Mouse (Mus musculus) layer of hippocampus, adult 11-12 months (tissue): ENCODE results near the gene Cd5.

Source experiments
- DNase-seq: peaks from one replicate; pipeline ENCODE4 v3.0.0; 2022; ENCODE audit warnings: low spot score

The Cd5 gene

DNA sequence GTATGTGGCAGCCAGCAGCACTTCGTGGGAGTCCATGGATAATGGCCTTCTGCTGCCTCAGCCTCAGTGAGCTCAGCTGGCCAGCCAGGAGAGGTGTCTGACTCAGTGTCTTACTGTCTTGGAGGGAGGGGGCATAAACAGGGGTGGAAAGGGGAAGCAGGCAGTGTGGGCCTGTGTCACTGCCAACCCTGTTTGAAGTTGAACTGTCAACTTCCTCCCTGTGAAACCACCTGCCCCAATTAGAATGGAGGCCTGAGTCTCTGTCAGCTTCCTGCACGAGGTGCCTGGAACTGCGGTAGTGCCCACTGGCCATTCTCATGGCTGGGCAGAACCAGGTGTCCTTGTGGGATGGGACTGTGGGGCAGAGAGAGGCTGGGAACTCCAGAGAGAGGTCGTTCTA lies at the start of gene Cd5:
TSS of gene Cd5 (minus strand) at position 192 of the 400 bp plus-strand sequence.
- DNase-seq: no peak

DNA sequence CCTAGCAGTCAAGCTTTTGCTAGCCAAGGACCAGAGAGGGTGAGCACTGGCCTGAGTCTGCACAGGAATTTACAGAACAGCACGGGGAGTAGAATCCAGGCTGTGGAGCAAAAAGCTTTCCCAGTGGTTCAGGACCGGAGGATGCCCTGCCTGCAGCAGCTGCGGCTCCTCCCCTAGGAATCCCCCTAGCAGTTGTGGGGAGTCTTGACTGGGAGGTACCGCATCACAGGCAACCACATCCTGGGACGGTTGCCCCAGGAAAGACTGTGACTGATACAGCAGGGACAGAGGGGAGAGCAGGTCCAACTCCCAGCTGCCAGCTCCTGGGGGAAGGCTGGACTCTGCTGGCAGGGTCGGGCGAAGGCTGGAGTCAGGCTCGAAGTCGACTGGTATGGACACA lies 49.4 kb upstream of the Cd5 start:
- no peak for DNase-seq

DNA sequence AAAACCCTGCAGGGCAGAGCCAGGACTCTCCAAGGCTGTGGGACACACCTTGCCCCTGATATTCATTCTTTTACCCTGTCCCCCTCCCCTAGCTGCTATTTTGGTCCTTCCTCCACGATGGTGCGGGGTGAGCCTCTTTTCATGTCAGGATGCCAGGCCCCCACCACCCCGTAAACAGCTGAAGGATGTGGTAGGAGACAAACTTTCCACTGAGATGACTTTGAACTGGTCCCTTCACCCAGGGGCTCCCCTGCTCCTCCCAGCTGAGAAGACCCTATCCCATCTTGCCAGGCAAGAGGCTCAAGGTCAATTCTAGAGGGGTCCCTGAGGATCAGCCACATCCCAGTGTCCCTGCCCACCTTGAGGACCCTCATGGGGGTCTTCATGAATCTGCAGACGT lies 48.6 kb upstream of the Cd5 start:
- no peak for DNase-seq

DNA sequence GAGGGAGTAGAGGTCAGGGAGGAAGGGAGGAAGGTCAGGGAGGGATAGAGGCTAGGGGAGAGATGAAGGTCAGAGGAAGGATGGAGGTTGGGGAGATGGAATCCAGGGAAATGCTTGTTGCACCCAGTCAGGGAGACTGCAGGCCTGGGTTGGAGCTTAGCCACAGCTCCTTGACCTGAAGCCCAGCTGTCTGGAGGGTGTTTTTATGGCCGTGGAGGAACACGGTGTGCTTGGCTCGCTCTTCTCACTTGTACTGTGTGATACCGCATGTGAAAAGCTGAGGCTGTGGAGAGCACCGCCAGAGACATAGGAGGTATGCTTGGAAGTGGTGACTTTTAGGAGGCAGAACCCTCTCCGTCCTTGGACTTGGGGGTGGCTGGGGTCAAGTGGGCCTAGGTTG lies 48.0 kb upstream of the Cd5 start:
- no peak for DNase-seq

DNA sequence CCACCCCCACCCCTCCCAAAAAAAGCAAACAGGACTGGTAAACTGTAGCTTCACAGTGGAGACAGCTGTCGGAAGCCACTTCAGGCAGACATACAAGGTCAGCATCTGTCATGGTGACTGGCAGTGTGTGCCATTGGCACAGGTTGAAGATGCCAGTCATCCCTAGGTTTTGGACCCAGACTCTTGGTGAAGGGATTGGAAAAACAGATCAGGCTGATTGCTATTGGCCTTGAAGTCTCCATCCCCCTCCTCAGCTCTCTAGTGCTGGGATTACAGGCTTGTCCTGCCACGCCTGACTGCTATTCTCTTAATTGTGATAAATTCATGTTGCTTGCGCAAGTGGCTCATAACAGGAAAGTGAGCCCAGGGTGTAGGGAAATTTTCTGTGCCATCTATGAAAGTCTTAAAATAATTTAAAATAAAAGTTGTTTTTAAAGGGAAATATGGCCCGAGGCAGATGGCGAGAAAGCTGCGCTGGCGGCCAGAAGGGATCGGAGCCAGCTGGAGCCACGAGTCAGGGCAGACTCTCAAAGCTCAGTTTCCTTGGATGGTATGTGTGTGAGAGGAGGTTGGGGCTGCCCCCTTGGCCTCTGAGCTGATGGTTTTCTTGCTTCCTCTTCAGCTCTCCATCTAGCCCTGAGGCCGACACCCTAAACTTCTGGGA lies 46.1 kb upstream of the Cd5 start:
- peak; percentile 66 for DNase-seq

DNA sequence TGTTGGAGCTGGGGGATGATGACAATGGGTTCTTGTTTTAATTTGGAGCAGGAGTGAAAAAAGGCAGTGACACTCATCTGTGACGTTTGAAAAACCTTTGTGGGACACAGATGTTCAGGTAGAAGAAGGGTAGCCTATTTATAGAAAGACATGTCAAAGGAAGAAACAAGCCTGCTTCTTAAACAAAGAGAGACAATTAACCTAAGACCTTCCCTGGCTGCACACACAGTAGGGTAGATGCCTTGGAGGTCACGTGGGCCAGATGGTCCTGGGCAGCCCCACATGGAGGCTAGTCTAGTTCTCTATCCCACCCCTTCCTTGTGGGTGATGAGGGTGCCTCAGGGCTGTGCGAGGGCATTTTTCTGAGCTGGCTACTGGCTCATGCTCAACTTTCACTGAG lies 45.3 kb upstream of the Cd5 start:
- no peak for DNase-seq

DNA sequence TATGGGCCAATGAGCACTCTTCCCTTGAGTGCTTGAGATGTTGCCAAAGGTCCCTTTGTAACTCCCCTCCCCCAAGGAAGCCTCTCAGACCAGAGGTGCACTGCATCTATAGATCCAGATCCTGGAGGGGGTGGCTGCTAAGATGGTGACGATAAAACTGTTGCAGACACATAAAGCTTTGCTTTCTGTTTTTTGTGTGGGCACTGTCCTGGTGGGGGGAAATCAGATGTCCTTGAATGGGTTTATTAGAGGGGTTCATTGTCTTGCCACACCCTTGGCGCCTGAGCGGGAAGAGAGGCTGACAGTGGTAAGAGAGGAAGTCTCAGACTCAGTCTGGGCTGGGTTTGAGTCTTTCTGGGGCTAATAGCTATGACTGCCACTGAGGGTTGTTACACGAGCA lies 44.4 kb upstream of the Cd5 start:
- no peak for DNase-seq

DNA sequence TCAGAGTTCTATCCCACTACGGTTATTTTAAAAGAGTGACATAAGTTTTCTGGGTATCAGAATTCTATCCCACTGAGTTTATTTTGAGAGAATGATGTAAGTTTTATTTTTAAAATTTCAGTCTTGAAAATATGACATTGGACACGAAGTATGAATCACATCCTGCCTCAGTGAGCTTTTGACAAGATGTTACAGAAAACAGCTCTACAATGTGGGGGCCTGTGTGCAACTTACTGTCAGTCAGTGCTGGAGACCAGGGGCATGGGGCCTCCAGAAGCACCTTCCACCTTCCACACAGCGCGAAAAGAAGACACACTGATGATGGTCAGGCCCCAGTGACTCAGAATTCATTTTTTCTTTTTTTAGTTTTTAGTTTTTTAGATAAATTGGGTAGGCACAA lies 42.8 kb upstream of the Cd5 start:
- DNase-seq: no peak

DNA sequence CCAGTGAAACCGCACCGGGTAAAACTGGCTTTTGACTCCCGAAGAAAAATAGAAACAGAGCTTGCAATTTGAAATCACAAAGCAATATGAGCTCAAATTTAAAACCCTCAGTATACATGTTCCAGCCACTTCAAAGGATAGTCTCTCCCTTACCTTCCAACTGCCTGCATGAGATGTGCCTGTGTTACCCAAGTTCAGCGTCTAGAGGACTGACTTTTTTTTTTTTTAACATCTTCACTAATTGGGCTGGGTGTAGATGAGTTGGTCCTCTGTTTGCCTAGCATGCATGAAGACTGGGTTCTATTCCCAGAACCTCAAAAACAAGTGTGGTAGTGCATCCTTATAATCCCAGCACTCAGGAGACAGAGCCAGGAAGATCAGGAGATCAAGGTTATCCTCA lies 38.1 kb upstream of the Cd5 start:
- DNase-seq: no peak

DNA sequence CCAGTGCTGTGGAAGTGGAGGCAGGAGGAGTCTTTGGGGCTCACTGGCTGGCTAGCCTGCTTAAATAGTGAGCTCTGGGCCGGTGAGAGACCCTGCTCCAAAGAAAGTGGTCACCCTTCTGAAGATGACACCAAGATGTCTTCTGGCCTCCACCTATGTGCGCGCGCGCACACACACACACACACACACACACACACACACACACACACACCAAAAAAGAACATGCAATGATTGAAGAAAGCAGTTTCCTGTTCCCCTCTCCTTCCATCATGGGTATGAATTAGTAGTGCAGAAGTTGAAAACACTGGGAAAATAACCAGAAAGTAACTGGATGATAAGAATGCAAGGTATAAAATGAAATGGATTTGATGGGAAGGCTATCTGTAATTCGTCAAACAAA lies 35.3 kb upstream of the Cd5 start:
- no peak for DNase-seq

DNA sequence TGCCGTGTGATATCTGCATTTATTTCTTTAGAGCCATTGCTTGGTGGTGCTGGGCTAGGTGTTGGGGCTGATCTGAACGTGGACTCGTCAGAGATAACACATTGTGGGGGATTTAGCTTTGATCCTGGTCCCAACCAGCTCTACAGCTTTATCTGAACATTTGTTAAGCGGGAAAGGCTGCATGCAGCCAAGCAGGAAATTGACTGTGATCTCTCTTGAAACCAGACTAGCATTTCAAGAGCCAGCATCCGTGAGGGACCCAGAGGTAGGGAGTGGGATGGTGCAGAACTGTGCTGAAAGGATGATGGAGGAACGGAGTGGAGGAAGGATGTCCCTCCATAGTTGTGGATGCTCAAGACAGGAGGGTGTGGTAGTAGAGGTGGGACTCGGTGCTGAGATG lies 34.6 kb upstream of the Cd5 start:
- DNase-seq: no peak

DNA sequence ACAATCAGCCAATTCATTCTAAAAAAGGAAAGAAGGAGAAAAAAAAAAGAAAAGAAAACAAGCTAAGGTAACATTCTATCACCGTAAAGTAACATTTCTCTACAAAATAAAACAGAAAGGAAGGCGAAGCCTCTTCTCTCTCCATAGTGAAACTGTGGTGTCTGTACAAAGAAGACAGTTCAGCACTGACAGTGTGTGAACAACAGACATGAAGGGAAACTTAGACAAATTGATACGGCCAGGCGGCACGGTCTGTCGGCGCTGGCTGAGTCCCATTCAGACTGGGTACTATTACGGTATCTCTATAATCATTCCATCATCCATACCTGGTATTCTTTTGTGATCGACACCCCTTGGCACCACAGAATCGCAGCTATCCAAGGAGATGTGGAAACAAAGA lies 34.1 kb upstream of the Cd5 start:
- DNase-seq: no peak

DNA sequence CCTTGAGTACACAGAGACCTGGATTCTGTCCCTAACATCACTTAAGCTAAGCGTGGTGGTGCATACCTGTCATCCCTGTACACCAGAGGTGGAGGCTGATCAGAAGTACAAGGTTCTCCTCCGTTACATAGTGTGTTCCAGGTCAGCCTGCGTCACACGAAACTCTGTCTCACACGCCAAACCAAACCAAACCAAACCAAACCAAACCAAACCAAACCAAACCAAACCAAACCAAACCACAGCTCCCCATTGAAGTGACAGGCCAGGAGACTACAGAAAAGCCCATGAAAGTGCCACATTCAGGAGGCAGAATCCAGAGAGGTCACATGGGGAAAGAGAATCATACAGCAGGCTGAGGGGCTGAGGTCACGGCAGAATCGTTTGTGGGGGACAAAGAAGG lies 33.2 kb upstream of the Cd5 start:
- no peak for DNase-seq

DNA sequence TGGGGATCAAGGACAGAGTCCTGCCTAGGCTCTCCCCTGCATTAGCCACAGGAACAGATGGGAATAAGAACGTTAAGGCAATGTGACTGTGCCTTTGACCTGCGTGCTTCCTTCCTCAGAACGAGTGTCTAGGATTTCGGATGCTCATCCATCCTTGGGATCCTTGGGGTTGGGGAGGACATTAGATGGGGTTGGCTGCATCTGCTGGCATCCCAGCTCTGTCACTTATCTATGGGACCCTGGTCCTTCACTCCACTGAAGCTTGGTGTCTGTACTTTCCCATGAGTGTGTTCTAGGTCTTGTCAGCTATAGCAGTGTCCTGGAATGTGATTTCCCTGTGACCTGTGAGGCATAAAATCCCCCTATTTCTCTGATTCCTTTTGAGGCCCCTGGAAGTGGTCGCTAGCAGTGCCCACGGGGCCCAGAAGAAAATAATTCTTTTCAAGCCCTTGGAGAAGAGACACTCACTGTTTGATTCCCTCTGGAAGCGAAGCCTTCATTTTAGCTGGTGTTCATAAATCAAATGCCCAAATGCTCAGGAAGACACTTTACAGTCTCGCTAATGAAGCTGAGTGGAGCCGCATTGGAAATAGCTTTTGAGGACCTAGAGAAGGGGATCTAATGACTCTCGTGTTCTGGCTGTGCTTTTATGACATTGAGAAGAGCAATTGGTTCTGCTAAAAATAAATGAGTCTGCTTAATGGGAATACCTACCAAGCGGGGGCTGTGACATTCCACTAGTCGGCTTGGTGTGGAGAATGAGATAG lies 30.8 kb upstream of the Cd5 start:
- no peak for DNase-seq

DNA sequence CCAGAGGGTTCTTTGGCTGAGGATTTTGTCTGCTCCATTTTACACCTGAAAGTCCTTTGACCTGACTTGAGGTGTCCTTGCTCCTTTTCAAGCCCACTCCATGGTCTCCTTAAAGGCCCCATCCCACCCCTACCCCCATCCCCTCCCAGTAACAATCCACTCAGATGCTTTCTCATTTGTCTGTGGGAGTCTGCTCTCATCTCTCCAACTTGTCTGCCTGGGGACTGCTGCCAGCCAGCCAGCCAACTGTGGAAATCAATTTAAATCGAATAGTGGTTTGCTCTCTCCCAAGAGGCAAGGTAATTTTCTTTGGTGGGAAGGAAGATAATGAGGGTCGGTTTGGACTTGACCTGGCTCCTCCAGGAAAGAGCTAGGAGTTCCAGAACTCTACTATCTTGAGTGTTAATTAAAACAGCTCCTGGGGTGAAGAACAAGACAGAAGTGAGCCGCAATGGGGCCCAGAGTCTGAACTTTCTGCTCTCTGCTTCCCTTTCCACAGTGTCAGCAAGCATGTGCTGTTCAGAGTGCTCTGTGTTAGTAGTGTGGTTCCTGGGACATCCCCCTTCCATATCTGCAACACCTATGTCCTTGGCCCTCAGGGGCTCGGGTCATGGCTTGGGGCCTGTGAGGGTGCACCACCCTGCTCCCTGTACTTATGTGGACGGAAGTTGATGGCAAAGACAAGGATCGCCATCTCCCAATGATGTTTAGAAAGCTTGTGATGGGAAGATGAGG lies 30.1 kb upstream of the Cd5 start:
- DNase-seq: peak; percentile 43

DNA sequence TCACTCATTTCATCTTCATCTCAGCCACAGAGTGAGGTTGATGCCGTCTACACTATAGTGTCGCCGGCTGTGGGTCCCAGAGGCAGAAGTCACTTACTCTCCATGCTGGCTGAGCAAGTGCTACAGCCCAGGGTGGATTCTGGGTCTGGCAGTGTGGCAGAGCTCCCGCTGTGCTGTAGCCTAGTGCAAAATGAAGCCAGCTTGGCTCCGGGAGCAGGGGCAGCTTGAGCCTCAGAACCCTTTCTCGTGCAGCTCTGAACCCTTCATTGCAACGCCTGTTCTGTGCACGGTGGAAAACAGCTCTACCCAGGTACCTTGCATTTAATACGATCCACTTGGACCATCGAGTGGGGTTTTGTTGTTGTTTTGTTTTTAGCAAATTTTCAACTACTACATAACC lies 28.8 kb upstream of the Cd5 start:
- DNase-seq: no peak

DNA sequence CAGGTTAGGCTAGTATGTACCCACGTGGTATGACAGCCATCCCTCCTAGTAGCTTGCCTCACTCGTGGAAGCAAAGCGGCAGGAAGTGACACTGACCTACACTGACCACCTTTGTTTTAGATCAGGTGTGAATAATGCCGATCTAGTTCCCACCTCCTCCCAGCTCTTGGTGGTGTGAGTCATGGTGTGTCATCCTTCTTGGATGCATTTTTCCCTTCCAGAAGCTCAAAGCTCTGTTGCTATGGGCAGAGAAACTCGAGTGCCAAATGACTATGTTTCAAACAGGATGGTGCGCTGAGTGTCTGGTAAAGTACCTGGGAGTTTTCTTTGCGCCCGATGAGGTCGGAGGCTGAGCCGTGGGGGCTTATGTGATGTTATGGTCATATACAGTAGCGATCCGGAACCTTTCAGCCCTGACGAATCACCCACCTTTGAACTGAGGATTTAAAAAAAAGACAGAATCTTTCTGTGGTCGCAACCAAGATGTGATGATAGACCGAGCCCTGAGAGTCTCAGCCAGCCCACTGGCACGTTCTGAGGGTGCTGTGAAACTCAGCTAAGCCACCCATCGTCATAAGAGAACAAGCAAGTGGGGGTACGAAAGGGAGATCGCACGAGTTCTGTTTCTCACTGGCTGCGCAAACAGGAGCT lies 24.7 kb upstream of the Cd5 start:
- DNase-seq: no peak

DNA sequence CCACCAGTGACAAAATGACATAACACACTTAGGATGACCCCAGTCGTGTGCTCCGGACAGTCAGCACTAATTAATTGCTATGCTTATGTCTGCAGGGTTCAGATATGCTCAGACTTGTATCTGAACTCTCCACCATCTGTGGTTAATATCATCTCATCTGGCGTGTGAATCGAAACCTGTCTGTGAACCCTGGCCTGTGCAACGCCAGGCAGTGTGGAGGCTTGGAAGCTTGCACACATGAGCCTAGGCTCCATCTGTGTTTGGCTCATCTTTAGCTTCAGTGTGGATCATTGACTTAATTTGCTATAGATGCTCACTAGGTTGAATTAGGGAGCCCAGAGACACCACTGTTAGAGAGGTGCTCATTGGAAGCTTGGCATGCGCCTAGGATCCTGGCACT lies 23.7 kb upstream of the Cd5 start:
- no peak for DNase-seq

DNA sequence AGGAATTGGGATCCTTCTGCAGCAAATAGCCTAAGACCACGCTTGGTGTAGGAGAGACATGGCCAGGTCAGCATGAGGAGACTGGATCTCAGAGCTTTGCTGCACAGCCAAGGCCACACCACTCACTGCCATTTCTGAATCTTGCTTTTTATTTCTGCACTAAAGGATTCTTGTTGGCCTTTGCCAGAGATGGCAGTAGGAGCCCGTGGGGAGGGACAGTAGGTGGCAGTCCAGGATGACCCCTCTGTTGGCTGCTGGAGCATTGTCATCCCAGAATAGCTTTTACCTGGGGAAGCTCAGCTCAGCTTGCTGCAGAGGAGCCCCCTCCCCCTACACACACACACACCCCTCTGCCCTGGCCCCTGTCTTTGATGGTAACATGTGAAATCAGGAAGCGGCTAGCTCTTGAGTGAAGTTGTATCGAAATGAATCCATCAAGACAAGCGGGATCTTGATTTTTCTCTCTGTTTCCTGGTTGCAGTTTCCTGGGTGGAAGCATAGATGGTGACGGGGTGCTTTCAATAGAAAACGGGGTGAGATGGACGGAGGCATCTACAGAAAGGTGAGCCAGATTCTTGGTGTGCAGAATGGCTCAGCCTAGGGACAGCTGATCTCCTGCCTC lies 23.1 kb upstream of the Cd5 start:
- DNase-seq: no peak

DNA sequence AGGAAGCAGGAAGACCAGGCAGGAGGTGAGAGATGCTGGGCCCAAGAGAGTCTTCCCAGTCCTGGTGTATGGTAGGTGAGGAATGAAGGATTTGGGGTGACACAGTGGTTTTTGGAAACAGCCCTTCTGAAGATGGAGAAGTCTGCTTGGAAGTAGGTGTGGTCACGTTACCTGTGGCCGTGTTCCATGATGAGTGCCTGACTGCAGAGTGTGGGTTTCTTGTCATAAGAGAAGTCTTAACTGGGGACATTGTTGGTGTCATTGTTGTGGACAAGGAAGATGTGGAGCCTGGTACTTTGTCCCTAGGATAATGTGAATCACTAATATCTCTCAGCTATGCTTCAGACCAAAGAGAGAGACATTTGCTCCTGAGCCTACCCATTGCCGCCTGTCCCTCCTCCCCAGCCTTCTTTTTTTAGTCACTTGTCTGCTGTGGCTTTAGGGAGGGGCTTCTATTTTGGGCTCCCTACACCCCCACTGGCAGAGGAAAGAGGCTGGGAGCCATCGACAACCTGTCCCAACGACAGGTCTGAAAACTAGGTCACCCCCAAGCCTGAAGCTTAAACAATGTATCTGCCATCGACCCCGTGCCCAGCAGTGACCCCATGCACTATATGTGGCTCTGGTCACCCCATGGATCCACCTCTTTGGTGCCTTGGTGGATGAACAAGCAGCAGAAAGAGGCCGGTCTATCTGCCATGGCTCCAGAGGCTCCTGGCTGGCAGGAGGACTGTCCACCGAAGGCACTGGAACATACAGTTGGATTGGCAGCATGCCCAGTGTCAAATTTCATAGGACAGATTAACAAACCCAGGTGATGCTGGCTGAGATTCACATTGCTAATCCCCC lies 21.4 kb upstream of the Cd5 start:
- DNase-seq: no peak

DNA sequence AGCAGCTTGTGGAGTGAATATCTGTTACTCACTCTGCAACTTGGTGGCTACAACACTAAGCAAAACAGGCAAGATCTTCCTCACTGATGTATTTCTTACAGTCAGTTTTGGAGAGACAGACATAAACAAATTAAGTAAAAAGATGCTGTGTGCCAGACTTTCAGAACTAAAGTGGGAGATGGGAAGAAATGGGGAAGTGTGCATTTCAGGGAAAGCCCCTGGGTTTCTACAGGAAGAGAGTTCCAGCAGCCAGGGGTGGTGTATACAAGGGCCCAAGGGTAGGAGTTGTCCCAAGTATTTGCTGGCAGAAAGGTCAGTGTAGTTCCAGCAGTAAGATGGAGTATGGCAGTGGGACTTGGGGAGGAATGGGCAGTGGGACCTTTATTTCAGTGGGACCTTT lies 20.7 kb upstream of the Cd5 start:
- DNase-seq: no peak
